11 mouse cellular contexts compared by ENCODE assay signal in genomic region chr15:10661961-10662606, GRCm38 (mm10). TPM values are rescaled to one million over a fixed set of nuclear protein-coding genes. Genes with fewer than 3 reads are reported as not detected.
DNase-seq lines count a peak whose midpoint lies in the region; ATAC-seq and TF ChIP-seq lines count a peak whose summit lies in the region.
"Had no signal": no experiment of that assay in that cellular context is flagged by ENCODE, and none has a peak within 500 bp of the region (broad histone marks: within the 10 kb centered on the region; RNA-seq: fewer than 3 reads in every experiment).

No protein-coding gene starts in this region.

- no peaks in the 10 kb centered on the region for H3K27me3 ChIP-seq in limb, embryonic 12.5 days
- H3K27me3 ChIP-seq in limb, embryonic 10.5 days (ENCODE audit: low read depth, poor library complexity, severe bottlenecking), result no peaks in the 10 kb centered on the region
- H3K27me3 ChIP-seq in forebrain, embryonic 16.5 days (replicated peaks; ENCODE audit: control insufficient read depth, insufficient read depth, low read length), result no peaks in the 10 kb centered on the region
- H3K27me3 ChIP-seq in thymus, adult 2 months (ENCODE audit: control insufficient read depth, insufficient read depth, low read length), result no peaks in the 10 kb centered on the region
- H3K27me3 ChIP-seq: limb, embryonic 15.5 days had no signal

- DNase-seq in limb, embryonic 10.5 days (ENCODE audit: low spot score), result no peak
- DNase-seq in R1 (ENCODE audit: low read depth, low spot score), result peak; percentile 92
- peak; percentile 24 for DNase-seq in thymus, adult 2 months
- DNase-seq in retina, embryonic 14.5 days (ENCODE audit: low spot score), result no peak
- no peak for DNase-seq in left cerebral cortex, postnatal 4 days
- DNase-seq: cerebellum, postnatal 14 days; kidney, postnatal 25 days; right cerebral cortex, adult 18-20 months had no signal

- H3K4me2 ChIP-seq in limb, embryonic 12.5 days, result no peak overlapping the region
- no peak overlapping the region for H3K4me2 ChIP-seq in forebrain, embryonic 16.5 days (ENCODE audit: low read length)
- H3K4me2 ChIP-seq: limb, embryonic 15.5 days had no signal

- peaks cover 4% of the 10 kb centered on the region for H3K4me1 ChIP-seq in limb, embryonic 12.5 days (replicated peaks)
- H3K4me1 ChIP-seq in limb, embryonic 10.5 days, result peaks cover 15% of the 10 kb centered on the region
- H3K4me1 ChIP-seq in forebrain, embryonic 16.5 days (replicated peaks; ENCODE audit: control insufficient read depth, insufficient read depth, low read length), result 0 out of 2 replicates have a peak, but pooled peaks cover 4% of the 10 kb centered on the region
- peaks cover 8% of the 10 kb centered on the region for H3K4me1 ChIP-seq in thymus, adult 2 months (replicated peaks; ENCODE audit: control insufficient read depth, insufficient read depth, low read length)

- 39% methylated on average over 3 of the region's 3 CpGs for WGBS in limb, embryonic 12.5 days
- 40% methylated on average over 3 of the region's 3 CpGs for WGBS in limb, embryonic 10.5 days
- WGBS in forebrain, embryonic 16.5 days, result 36% methylated on average over 3 of the region's 3 CpGs
- 18% methylated on average over 3 of the region's 3 CpGs for WGBS in thymus, adult 2 months

- intact Hi-C loops in left cerebral cortex, postnatal 4 days (cut with DNase I), result no loop called here

- no peaks in the 10 kb centered on the region for H3K36me3 ChIP-seq in limb, embryonic 12.5 days
- H3K36me3 ChIP-seq in limb, embryonic 10.5 days, result peaks cover 14% of the 10 kb centered on the region
- H3K36me3 ChIP-seq in forebrain, embryonic 16.5 days (ENCODE audit: control insufficient read depth, insufficient read depth), result 0 out of 2 replicates have a peak, but pooled peaks cover 3% of the 10 kb centered on the region
- no peaks in the 10 kb centered on the region for H3K36me3 ChIP-seq in thymus, adult 2 months (ENCODE audit: control insufficient read depth, insufficient read depth, low read length)
- H3K36me3 ChIP-seq: limb, embryonic 15.5 days had no signal

- no peaks in the 10 kb centered on the region for H3K9me3 ChIP-seq in limb, embryonic 12.5 days
- H3K9me3 ChIP-seq in limb, embryonic 10.5 days (replicated peaks), result no peaks in the 10 kb centered on the region
- no peaks in the 10 kb centered on the region for H3K9me3 ChIP-seq in forebrain, embryonic 16.5 days (ENCODE audit: control insufficient read depth, low read length)
- H3K9me3 ChIP-seq: limb, embryonic 15.5 days had no signal

- peak overlapping the region; percentile 31; the same call in 1 of the 2 replicates for H3K27ac ChIP-seq in limb, embryonic 12.5 days
- no peak overlapping the region for H3K27ac ChIP-seq in limb, embryonic 10.5 days
- H3K27ac ChIP-seq in forebrain, embryonic 16.5 days (ENCODE audit: low read length), result no peak overlapping the region
- H3K27ac ChIP-seq in thymus, adult 2 months (ENCODE audit: control insufficient read depth, insufficient read depth, low read length), result peak overlapping the region; percentile 85
- H3K27ac ChIP-seq: limb, embryonic 15.5 days had no signal

- TF ChIP-seq POLR2A in thymus, adult 2 months (IDR thresholded peaks at IDR 0.05; ENCODE audit: control insufficient read depth, extremely low read depth, insufficient read depth, low read length, poor library complexity), result no peak

- no peak overlapping the region for H3K4me3 ChIP-seq in limb, embryonic 12.5 days (replicated peaks)
- H3K4me3 ChIP-seq in limb, embryonic 10.5 days, result no peak overlapping the region
- no peak overlapping the region for H3K4me3 ChIP-seq in forebrain, embryonic 16.5 days (replicated peaks; ENCODE audit: low read length)
- H3K4me3 ChIP-seq in thymus, adult 2 months (ENCODE audit: control insufficient read depth, insufficient read depth, low read length), result no peak overlapping the region
- H3K4me3 ChIP-seq: limb, embryonic 15.5 days had no signal

- TF ChIP-seq CTCF in thymus, adult 2 months (IDR thresholded peaks at IDR 0.05; ENCODE audit: borderline replicate concordance, control insufficient read depth, extremely low read depth, insufficient read depth, low read length, poor library complexity), result no peak

- no peak overlapping the region for H3K9ac ChIP-seq in limb, embryonic 12.5 days (replicated peaks)
- H3K9ac ChIP-seq in forebrain, embryonic 16.5 days (replicated peaks; ENCODE audit: low read depth, low read length), result no peak overlapping the region
- H3K9ac ChIP-seq: limb, embryonic 15.5 days had no signal

- no peak for ATAC-seq in limb, embryonic 12.5 days (ENCODE audit: insufficient number of reproducible peaks, insufficient read depth, low FRiP score, low TSS enrichment, low read depth)
- ATAC-seq in forebrain, embryonic 16.5 days, result peak; percentile 65

RNA-seq across cellular contexts. Expression of gene Rai14, which starts 52.3 kb away (rescaled TPM):
- polyA plus RNA-seq in limb, embryonic 12.5 days (2016; fragmentation: Nextera tagmentation; extraction: Ambion mirVana), result 59.1 and 64.1 TPM in 2 replicates
- 50.5 and 64.8 TPM in 2 replicates for polyA plus RNA-seq in limb, embryonic 10.5 days (2016; fragmentation: Nextera tagmentation; extraction: Ambion mirVana)
- 33.3 and 40.0 TPM in 2 replicates for polyA plus RNA-seq in forebrain, embryonic 16.5 days (2015; fragmentation: Nextera tagmentation; extraction: Ambion mirVana)
- polyA plus RNA-seq in thymus, adult 2 months (2012; rRNA removed), result 1.3 and 1.6 TPM in 2 replicates
- 10 to 100 TPM; 16.6 to 19.4 TPM for total RNA-seq in left cerebral cortex, postnatal 4 days (2021)

Comparison
In these comparisons a context has a peak if more than half of its experiments do, and no peak if none do; other contexts are left out.
1. H3K27ac ChIP-seq: peak in limb, embryonic 12.5 days (single experiment) and thymus, adult 2 months (single experiment); none in limb, embryonic 10.5 days (single experiment) and forebrain, embryonic 16.5 days (single experiment).
2. DNase-seq: peak in R1 (single experiment) and thymus, adult 2 months (single experiment); none in limb, embryonic 10.5 days (single experiment), retina, embryonic 14.5 days (single experiment) and left cerebral cortex, postnatal 4 days (single experiment).
3. RNA of gene Rai14, which starts 52.3 kb away (polyA plus RNA-seq): 50.5 to 64.8 TPM in limb, embryonic 10.5 days, 59.1 to 64.1 TPM in limb, embryonic 12.5 days and 33.3 to 40.0 TPM in forebrain, embryonic 16.5 days; 1.3 to 1.6 TPM in thymus, adult 2 months; every median in the first group is over 10 times any median in the second.